Mouse (Mus musculus) neural tube, embryonic 15.5 days (tissue): Measurements from ENCODE around the gene Uts2r. TPM values are rescaled to one million over a fixed set of nuclear protein-coding genes. Genes with fewer than 3 reads are reported as not detected.

Experiments
- ATAC-seq: fragments of 200-750 bp; cut with Nextera tagmentation; 2 replicates; pipeline ENCODE4 v1.8.0; 2017; ENCODE audit warnings: mild to moderate bottlenecking, moderate TSS enrichment, moderate library complexity; ENCODE audit not compliant: low FRiP score
- H3K27ac ChIP-seq: fragments of 300-500 bp; sonication (generic); replicated peaks from 2 replicates; pipeline ENCODE4 v1.5.1; 2015; ENCODE audit warnings: mild to moderate bottlenecking, inconsistent platforms
- H3K27me3 ChIP-seq: fragments of 300-500 bp; sonication (generic); replicated peaks from 2 replicates; pipeline ENCODE4 v1.6.1; 2015; ENCODE audit warnings: inconsistent platforms
- H3K36me3 ChIP-seq: fragments of 300-500 bp; sonication (generic); 2 replicates; pipeline ENCODE4 v1.6.1; 2015; ENCODE audit warnings: inconsistent platforms
- H3K4me1 ChIP-seq: fragments of 300-500 bp; sonication (generic); 2 replicates; pipeline ENCODE4 v1.6.1; 2015; ENCODE audit warnings: inconsistent platforms
- H3K4me2 ChIP-seq: fragments of 300-500 bp; sonication (generic); 2 replicates; pipeline ENCODE4 v1.6.1; 2015; ENCODE audit warnings: inconsistent platforms, mild to moderate bottlenecking, moderate library complexity
- H3K4me3 ChIP-seq: fragments of 300-500 bp; sonication (generic); replicated peaks from 2 replicates; pipeline ENCODE4 v1.5.1; 2015; ENCODE audit warnings: mild to moderate bottlenecking, inconsistent platforms
- H3K9ac ChIP-seq: fragments of 300-500 bp; sonication (generic); replicated peaks from 2 replicates; pipeline ENCODE4 v1.6.1; 2015; ENCODE audit warnings: mild to moderate bottlenecking, inconsistent platforms
- H3K9me3 ChIP-seq: fragments of 300-500 bp; sonication (generic); replicated peaks from 2 replicates; pipeline ENCODE4 v1.6.1; 2016; ENCODE audit warnings: inconsistent platforms
- WGBS: fragments of 180-500 bp; shearing (Covaris S2); methylation state at CpG from one replicate; pipeline ENCODE4 v1.1.7; 2015; ENCODE audit warnings: mixed read lengths; 5-methylcytosine and 5-hydroxymethylcytosine counted together
- polyA plus RNA-seq: library from polyadenylated mRNA; unstranded; fragments of >200 nt; fragmentation: Nextera tagmentation; extraction: Ambion mirVana; gene quantifications from 2 replicates; pipeline ENCODE4 v1.2.1, GENCODE M21; 2015

Gene Uts2r
- polyA plus RNA-seq = 0.46 and 0.47 TPM in 2 replicates

GRCm38 (mm10) chr11:121159971-121160370, at the start of gene Uts2r:
Gene Uts2r (plus strand): TSS chr11:121160271.
- WGBS = 93% methylated on average over 5 of the region's 5 CpGs
- Histone ChIP-seq H3K4me3 (no peak within 1 kb of the TSS), H3K27me3 (peaks cover 32% of the 10 kb centered on the region), H3K36me3 (no peaks in the 10 kb centered on the region), H3K27ac (no peak within 1 kb of the TSS), H3K4me1 (peaks cover 8% of the 10 kb centered on the region), H3K9me3 (no peaks in the 10 kb centered on the region), H3K4me2 (no peak within 1 kb of the TSS), H3K9ac (no peak within 1 kb of the TSS)
- no peak for ATAC-seq

- H3K4me1 ChIP-seq = no peaks in the 10 kb centered on the region
- ATAC-seq = no peak
- no peaks in the 10 kb centered on the region for H3K36me3 ChIP-seq
- no peak overlapping the region for H3K27ac ChIP-seq
- no peaks in the 10 kb centered on the region for H3K27me3 ChIP-seq
- H3K4me3 ChIP-seq = no peak overlapping the region
- 94% methylated on average over 3 of the region's 3 CpGs for WGBS
- H3K4me2 ChIP-seq = no peak overlapping the region
- H3K9ac ChIP-seq = no peak overlapping the region
- H3K9me3 ChIP-seq = no peaks in the 10 kb centered on the region
These were observed 49.0 kb upstream of the Uts2r start for GRCm38 (mm10) chr11:121111051-121111450.

- H3K27me3 ChIP-seq = no peaks in the 10 kb centered on the region
- no peaks in the 10 kb centered on the region for H3K4me1 ChIP-seq
- no peak for ATAC-seq
- H3K27ac ChIP-seq = no peak overlapping the region
- no peak overlapping the region for H3K9ac ChIP-seq
- H3K4me3 ChIP-seq = no peak overlapping the region
- H3K4me2 ChIP-seq = no peak overlapping the region
- H3K9me3 ChIP-seq = no peaks in the 10 kb centered on the region
- WGBS = 67% methylated on average over 1 of the region's 1 CpGs
- no peaks in the 10 kb centered on the region for H3K36me3 ChIP-seq
These were observed 48.5 kb upstream of the Uts2r start for GRCm38 (mm10) chr11:121111601-121112000.

GRCm38 (mm10) chr11:121112091-121112775, 47.8 kb upstream of the Uts2r start:
- no peaks in the 10 kb centered on the region for H3K36me3 ChIP-seq
- no peaks in the 10 kb centered on the region for H3K4me1 ChIP-seq
- H3K4me3 ChIP-seq = no peak overlapping the region
- no peak overlapping the region for H3K4me2 ChIP-seq
- H3K27ac ChIP-seq = no peak overlapping the region
- no peaks in the 10 kb centered on the region for H3K27me3 ChIP-seq
- H3K9ac ChIP-seq = no peak overlapping the region
- ATAC-seq = no peak
- no peaks in the 10 kb centered on the region for H3K9me3 ChIP-seq
- 79% methylated on average over 5 of the region's 5 CpGs for WGBS

- H3K9me3 ChIP-seq = no peaks in the 10 kb centered on the region
- H3K9ac ChIP-seq = no peak overlapping the region
- H3K4me1 ChIP-seq = no peaks in the 10 kb centered on the region
- WGBS = 95% methylated on average over 18 of the region's 18 CpGs
- ATAC-seq = no peak
- no peak overlapping the region for H3K4me3 ChIP-seq
- no peaks in the 10 kb centered on the region for H3K27me3 ChIP-seq
- no peak overlapping the region for H3K4me2 ChIP-seq
- no peaks in the 10 kb centered on the region for H3K36me3 ChIP-seq
- no peak overlapping the region for H3K27ac ChIP-seq
These were observed 42.0 kb upstream of the Uts2r start for GRCm38 (mm10) chr11:121118106-121118505.

- Histone ChIP-seq H3K27ac (no peak within 1 kb of the TSS), H3K9me3 (no peaks in the 10 kb centered on the region), H3K27me3 (no peaks in the 10 kb centered on the region), H3K4me1 (no peaks in the 10 kb centered on the region), H3K4me2 (no peak within 1 kb of the TSS), H3K36me3 (no peaks in the 10 kb centered on the region), H3K4me3 (no peak within 1 kb of the TSS), H3K9ac (no peak within 1 kb of the TSS)
- WGBS = 84% methylated on average over 3 of the region's 3 CpGs
- no peak for ATAC-seq
These were observed 41.5 kb upstream of the Uts2r start, which contains the start of gene Tex19.2 for GRCm38 (mm10) chr11:121118577-121118976. Gene Tex19.2 (minus strand): TSS chr11:121118677.

GRCm38 (mm10) chr11:121121151-121121550, 38.9 kb upstream of the Uts2r start:
- H3K4me1 ChIP-seq = no peaks in the 10 kb centered on the region
- H3K4me2 ChIP-seq = no peak overlapping the region
- no peaks in the 10 kb centered on the region for H3K9me3 ChIP-seq
- 83% methylated on average over 3 of the region's 3 CpGs for WGBS
- H3K4me3 ChIP-seq = no peak overlapping the region
- H3K36me3 ChIP-seq = no peaks in the 10 kb centered on the region
- H3K27ac ChIP-seq = no peak overlapping the region
- H3K27me3 ChIP-seq = no peaks in the 10 kb centered on the region
- ATAC-seq = no peak
- no peak overlapping the region for H3K9ac ChIP-seq

- H3K9me3 ChIP-seq = no peaks in the 10 kb centered on the region
- no peak overlapping the region for H3K4me3 ChIP-seq
- H3K27me3 ChIP-seq = no peaks in the 10 kb centered on the region
- no peak for ATAC-seq
- no peak overlapping the region for H3K4me2 ChIP-seq
- H3K27ac ChIP-seq = no peak overlapping the region
- no peak overlapping the region for H3K9ac ChIP-seq
- 75% methylated on average over 2 of the region's 2 CpGs for WGBS
- no peaks in the 10 kb centered on the region for H3K36me3 ChIP-seq
- H3K4me1 ChIP-seq = no peaks in the 10 kb centered on the region
These were observed 37.9 kb upstream of the Uts2r start for GRCm38 (mm10) chr11:121122024-121122670.

- Histone ChIP-seq H3K9me3 (no peaks in the 10 kb centered on the region), H3K27ac (no peak overlapping the region), H3K27me3 (no peaks in the 10 kb centered on the region), H3K9ac (no peak overlapping the region), H3K4me2 (no peak overlapping the region), H3K36me3 (no peaks in the 10 kb centered on the region), H3K4me3 (no peak overlapping the region), H3K4me1 (no peaks in the 10 kb centered on the region)
- no peak for ATAC-seq
- 85% methylated on average over 4 of the region's 4 CpGs for WGBS
These were observed 36.6 kb upstream of the Uts2r start for GRCm38 (mm10) chr11:121123438-121123837.

- Histone ChIP-seq H3K27me3 (no peaks in the 10 kb centered on the region), H3K9ac (no peak overlapping the region), H3K4me1 (no peaks in the 10 kb centered on the region), H3K4me2 (no peak overlapping the region), H3K36me3 (no peaks in the 10 kb centered on the region), H3K9me3 (no peaks in the 10 kb centered on the region), H3K4me3 (no peak overlapping the region), H3K27ac (no peak overlapping the region)
- 88% methylated on average over 3 of the region's 3 CpGs for WGBS
- no peak for ATAC-seq
These were observed 34.4 kb upstream of the Uts2r start for GRCm38 (mm10) chr11:121125522-121126172.

GRCm38 (mm10) chr11:121126395-121126794, 33.7 kb upstream of the Uts2r start:
- H3K9me3 ChIP-seq = no peaks in the 10 kb centered on the region
- H3K36me3 ChIP-seq = no peaks in the 10 kb centered on the region
- no peaks in the 10 kb centered on the region for H3K27me3 ChIP-seq
- no peaks in the 10 kb centered on the region for H3K4me1 ChIP-seq
- no peak overlapping the region for H3K4me2 ChIP-seq
- no peak overlapping the region for H3K27ac ChIP-seq
- H3K9ac ChIP-seq = no peak overlapping the region
- no peak overlapping the region for H3K4me3 ChIP-seq
- 90% methylated on average over 1 of the region's 1 CpGs for WGBS
- ATAC-seq = no peak

GRCm38 (mm10) chr11:121127441-121127840, 32.6 kb upstream of the Uts2r start:
- Histone ChIP-seq H3K9me3 (no peaks in the 10 kb centered on the region), H3K9ac (no peak overlapping the region), H3K27ac (no peak overlapping the region), H3K4me1 (no peaks in the 10 kb centered on the region), H3K36me3 (no peaks in the 10 kb centered on the region), H3K4me2 (no peak overlapping the region), H3K27me3 (no peaks in the 10 kb centered on the region), H3K4me3 (no peak overlapping the region)
- WGBS = 88% methylated on average over 3 of the region's 3 CpGs
- no peak for ATAC-seq
